Mouse (Mus musculus) ES-E14 (cell line): ENCODE data around the gene Rsph6a.

Experiments
- HCFC1 ChIP-seq: IDR thresholded peaks from 2 replicates; pipeline ENCODE4 v1.6.1; 2012; ENCODE audit warnings: low read length, inconsistent platforms, borderline replicate concordance; ENCODE audit not compliant: insufficient read depth
- MAFK ChIP-seq: IDR thresholded peaks from 2 replicates; pipeline ENCODE4 v1.6.1; 2014; ENCODE audit warnings: mild to moderate bottlenecking, low read depth, low read length, inconsistent platforms; ENCODE audit not compliant: insufficient read depth

DNA sequence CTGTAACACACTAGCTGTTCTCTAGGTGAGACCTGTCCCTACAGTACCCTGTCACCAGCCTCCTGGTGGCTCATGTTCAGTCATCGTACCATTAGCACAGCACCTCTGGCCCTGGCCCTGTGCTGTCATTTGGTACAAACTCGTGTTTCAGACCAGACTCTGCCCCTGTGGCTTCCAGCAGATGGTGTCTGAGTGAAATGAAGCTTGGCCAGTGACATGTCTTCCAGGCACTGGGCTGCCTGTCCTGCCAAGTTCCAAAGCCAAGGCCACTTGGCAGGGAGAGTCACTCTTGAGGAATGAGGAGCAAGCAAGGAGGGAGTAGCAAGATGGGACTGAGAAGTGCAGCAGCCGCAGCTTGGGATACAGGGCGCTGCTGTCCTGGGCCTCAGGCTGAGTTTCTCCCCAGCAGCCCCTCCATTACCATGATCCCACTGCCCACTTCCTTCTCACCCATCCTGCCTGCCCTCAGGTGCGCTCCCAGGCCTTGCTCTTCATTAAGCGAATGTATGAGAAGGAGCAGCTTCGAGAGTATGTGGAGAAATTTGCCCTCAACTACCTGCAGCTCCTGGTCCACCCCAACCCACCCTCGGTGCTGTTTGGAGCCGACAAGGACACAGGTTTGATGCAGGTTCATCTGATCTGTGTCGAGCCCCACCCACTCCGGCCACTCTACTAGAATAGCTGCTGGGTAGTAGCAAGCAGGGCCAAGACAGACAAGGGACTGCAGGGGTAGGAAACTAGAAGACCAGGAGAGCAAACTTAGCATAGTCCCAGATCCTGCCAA lies 8.0 kb upstream of the Rsph6a start:
- no peak for TF ChIP-seq HCFC1
- TF ChIP-seq MAFK = no peak
